Mouse (Mus musculus): ENCODE data around the gene Cpsf3.

Gene Cpsf3

GRCm38 (mm10) chr12:21333766-21334165 is 48.6 kb downstream of the Cpsf3 start:
- DNase-seq (ENCODE audit: low spot score): no peak

DNA sequence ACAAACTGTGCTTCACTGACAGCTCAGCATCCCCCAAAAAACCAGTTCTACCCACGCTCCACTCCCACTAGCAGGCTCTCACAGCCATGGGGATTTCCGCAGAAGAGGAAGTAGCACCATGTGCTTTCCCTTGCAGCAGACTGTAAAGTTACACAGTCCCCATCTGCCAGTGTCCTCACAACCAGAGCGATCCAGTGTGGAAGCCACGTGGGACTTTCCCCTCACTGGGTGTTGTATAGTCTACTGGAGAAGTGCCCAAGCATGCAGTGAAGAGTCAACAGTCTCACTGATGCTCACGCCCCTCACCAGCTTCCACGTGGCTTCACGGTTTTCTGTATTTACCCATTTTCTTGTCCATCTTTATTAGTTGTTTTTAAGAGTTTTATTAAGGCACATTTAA is 50.7 kb downstream of the Cpsf3 start:
- DNase-seq (ENCODE audit: low spot score): peak; percentile 53

GRCm38 (mm10) chr12:21337171-21337570 is 52.0 kb downstream of the Cpsf3 start:
- DNase-seq (ENCODE audit: low spot score): no peak

DNA sequence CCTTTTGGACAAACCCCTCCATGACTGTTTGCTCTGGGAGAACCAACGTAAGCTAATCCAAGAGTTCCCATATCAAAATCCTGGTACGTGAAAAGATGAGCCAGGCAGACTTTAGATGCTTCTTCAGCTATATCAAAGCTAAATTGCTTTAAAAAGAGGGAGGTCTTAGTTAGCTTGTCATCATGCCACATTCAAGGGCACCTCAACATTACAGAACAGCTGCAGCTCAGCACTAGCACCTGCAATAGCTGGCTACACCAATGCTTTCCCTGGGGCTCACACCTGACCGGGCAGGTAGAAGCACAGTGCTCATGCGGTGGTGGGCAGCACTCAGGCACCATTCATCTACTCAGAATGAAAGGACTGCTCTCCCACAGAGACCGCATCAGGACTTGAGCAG is 55.5 kb downstream of the Cpsf3 start:
- no peak for DNase-seq (ENCODE audit: low spot score)

DNA sequence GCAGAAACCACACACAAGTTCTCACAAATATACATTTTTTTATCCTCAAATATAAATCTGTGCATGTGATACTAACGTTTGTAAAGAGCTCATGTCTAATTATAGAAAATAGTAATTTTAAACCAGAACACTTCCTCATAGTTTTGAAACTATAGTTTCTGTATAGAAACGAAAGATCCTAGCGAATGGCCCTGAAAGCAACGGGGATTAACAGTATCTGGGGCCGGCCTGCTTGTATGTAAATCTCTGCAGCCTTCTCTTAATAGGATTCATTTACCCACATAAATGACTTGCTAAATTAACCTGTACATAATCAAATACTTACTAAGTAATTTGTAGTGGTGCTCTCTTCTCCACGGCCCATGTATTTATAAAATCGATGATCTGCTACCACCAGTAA is 61.8 kb downstream of the Cpsf3 start:
- DNase-seq (ENCODE audit: low spot score): no peak

DNA sequence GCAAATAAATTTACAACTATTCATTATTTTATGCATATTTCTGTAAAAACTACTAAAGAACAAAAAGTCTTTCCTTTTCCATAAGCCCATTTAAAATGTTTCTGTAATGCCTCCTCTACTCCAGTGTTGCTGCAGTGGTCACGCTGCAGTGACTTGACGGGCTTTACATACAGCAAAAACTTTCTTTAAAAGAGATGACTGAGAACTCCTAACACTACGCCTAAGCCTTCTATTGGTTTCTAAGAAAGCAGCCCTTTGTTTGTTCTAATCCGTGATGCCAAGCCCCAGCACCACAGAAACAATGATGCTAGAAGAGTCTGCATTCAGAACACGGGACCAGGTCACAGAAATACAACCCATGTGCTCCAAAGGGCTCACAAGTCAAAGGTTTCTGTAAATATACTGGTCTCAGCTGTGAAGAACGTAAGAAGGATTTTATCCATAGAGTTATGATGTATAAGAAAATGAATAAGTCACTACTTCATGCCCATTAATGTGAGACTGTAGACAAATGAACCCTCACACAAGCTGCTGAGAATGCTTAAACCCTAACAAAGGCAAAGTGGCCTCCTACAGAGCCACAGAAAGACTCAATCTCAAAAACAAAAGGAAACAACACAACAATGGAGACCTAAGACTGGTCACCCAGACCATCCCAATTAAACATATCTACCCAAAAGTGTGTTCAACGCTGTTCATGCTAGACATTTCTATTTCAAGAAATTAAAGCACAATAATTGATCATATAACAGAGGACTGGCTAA is 65.1 kb downstream of the Cpsf3 start:
- no peak for DNase-seq (ENCODE audit: low spot score)

GRCm38 (mm10) chr12:21353681-21354080 is 68.5 kb downstream of the Cpsf3 start:
- DNase-seq (ENCODE audit: low spot score): no peak

DNA sequence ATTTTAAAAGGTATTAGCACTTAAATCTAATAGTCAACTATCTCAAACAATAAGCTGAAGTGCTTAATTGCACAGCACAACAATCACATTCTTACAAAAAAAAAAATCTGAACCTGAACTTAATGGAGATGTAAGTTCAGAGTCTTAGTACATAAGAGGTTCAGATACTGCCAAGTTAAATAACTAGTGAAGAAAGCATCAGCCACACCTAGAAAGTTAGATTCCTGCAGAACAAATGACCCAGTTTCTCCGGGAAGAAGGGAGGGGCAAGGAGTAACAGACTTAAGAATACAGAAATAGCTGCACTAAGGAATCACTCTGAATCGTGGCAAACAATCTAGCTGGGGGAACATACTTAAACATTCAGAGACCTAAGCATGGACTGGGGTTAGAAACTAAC is 77.5 kb downstream of the Cpsf3 start:
- DNase-seq (ENCODE audit: low spot score): no peak

DNA sequence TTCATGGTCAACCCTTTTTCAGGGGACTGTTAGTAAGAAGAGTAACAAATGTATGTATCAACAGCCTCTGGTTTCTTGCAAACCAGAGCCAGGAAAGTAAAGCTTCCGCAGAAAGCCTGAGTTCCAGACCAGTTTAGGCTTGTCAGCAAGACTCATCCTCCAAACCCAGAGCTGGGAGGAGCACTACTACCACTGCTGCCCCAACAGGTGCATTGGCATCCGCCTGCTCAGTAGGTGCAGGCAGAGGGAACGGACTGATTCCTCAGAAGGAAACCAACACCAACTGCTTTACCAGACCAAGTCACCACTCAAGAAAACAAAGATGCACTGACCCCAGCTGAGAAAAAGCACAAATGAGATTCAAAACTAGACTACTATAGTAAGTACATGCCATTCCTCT is 78.0 kb downstream of the Cpsf3 start:
- DNase-seq (ENCODE audit: low spot score): no peak
